Mouse (Mus musculus) ES-E14 (cell line): ENCODE results near the gene Fgf18. TPM values are rescaled to one million over a fixed set of nuclear protein-coding genes. Genes with fewer than 3 reads are reported as not detected.

Experiments used
- DNase-seq: peaks from one replicate; pipeline ENCODE4 v3.0.0-alpha.2; 2013; ENCODE audit warnings: low read depth, low spot score
- H3K27ac ChIP-seq: 2 replicates; pipeline ENCODE4 v1.5.1; 2012; ENCODE audit warnings: low read depth, mild to moderate bottlenecking, low read length, moderate library complexity, mixed read lengths; ENCODE audit not compliant: poor library complexity, insufficient read depth, severe bottlenecking
- H3K36me3 ChIP-seq: 2 replicates; pipeline ENCODE4 v1.6.1; 2012; ENCODE audit warnings: mild to moderate bottlenecking, low read length, moderate library complexity, mixed read lengths; ENCODE audit not compliant: control insufficient read depth, poor library complexity, insufficient read depth, severe bottlenecking
- H3K4me1 ChIP-seq, 2 experiments: fragments of 150-350 bp in 1 of 2; sonication (generic) in 1 of 2; 2 replicates each; pipeline ENCODE4 v1.6.1; 2012; ENCODE audit warnings: low read length in 2 of 2, mild to moderate bottlenecking in 1 of 2, mixed read lengths in 1 of 2; ENCODE audit not compliant: control insufficient read depth in 2 of 2, insufficient read depth in 2 of 2, poor library complexity in 1 of 2
- H3K4me3 ChIP-seq, 2 experiments: fragments of 150-350 bp in 1 of 2; sonication (generic) in 1 of 2; 2 replicates each; pipeline ENCODE4 v1.5.1; 2012; ENCODE audit warnings: low read length in 2 of 2, low read depth in 1 of 2, mild to moderate bottlenecking in 1 of 2, mixed read lengths in 1 of 2; ENCODE audit not compliant: insufficient read depth in 1 of 2, poor library complexity in 1 of 2, severe bottlenecking in 1 of 2
- H3K9ac ChIP-seq: 2 replicates; pipeline ENCODE4 v1.6.1; 2012; ENCODE audit warnings: low read depth, mild to moderate bottlenecking, low read length, mixed read lengths; ENCODE audit not compliant: poor library complexity, insufficient read depth, severe bottlenecking
- H3K9me3 ChIP-seq: fragments of 150-350 bp; sonication (generic); 2 replicates; pipeline ENCODE4 v1.6.1; 2012; ENCODE audit warnings: low read depth, mild to moderate bottlenecking, low read length; ENCODE audit not compliant: control insufficient read depth, insufficient read depth
- CHD2 ChIP-seq: IDR thresholded peaks from 2 replicates; pipeline ENCODE4 v1.6.1; 2014; ENCODE audit warnings: mild to moderate bottlenecking, low read depth, low read length, inconsistent platforms
- HCFC1 ChIP-seq: IDR thresholded peaks from 2 replicates; pipeline ENCODE4 v1.6.1; 2012; ENCODE audit warnings: low read length, inconsistent platforms, borderline replicate concordance; ENCODE audit not compliant: insufficient read depth
- MAFK ChIP-seq: IDR thresholded peaks from 2 replicates; pipeline ENCODE4 v1.6.1; 2014; ENCODE audit warnings: mild to moderate bottlenecking, low read depth, low read length, inconsistent platforms; ENCODE audit not compliant: insufficient read depth
- ZC3H11A ChIP-seq: IDR thresholded peaks from 2 replicates; pipeline ENCODE4 v1.6.1; 2012; ENCODE audit warnings: low read depth, mild to moderate bottlenecking, inconsistent platforms, low read length, borderline replicate concordance
- ZNF384 ChIP-seq: IDR thresholded peaks from 2 replicates; pipeline ENCODE4 v1.6.1; 2012; ENCODE audit warnings: low read depth, low read length, inconsistent platforms
- in situ Hi-C, 2 experiments: fragments of 600-800 bp; cut with MboI; formaldehyde crosslinking; loops; one replicate each; pipeline ENCODE4 v1.15.1; 2025; ENCODE audit warnings: low sequenced_read_pairs in 2 of 2, inconsistent platforms in 1 of 2; ENCODE audit not compliant: unreplicated experiment in 2 of 2
- total RNA-seq: library from RNA; depleted of rRNA; stranded (reverse); fragments of 300-350 nt; gene quantifications from 2 replicates; pipeline ENCODE4 v1.2.3, GENCODE M21; 2012

The Fgf18 gene
- total RNA-seq, 1 experiment = 1.6 TPM

DNA sequence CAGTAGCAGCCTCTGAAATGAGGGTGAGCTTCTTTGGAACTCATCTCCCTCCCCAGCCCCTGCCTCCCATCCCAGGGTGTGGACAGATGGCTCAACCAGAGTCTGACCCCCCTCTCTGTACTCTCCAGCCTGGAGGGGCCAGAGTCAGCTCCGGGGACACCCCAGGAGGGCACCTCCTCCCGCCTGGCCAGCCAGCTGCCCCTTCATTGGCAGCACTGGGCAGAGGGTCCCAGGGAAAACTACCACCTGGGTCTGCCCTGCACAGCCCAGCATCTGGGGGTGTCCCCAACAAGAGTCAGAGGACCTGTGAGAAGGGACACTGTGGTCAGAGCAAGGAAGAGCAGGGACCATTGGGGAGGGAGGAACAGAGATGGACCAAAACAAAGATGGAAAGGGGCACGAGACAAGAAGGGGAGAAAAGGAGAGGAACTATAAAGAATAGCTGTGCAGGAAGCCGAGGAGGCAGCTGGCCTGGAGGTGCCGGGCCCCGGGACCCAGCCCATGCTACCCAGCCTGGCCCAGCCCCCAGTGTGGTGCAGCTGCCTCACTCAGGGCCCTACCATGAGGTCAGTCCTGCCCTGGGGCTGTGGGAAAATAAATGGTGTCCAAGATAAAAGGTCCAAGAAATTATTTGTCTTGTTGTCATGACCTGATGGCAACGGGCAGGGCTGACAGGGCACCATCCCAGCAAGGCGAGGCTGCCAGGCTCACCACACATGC lies 14.4 kb downstream of the Fgf18 start:
- H3K9me3 ChIP-seq = no peaks in the 10 kb centered on the region
- in situ Hi-C loops = no loop called here
- DNase-seq = no peak
- H3K36me3 ChIP-seq = no peaks in the 10 kb centered on the region
- no peaks in the 10 kb centered on the region for H3K4me1 ChIP-seq
- H3K9ac ChIP-seq = no peak overlapping the region
- no peak overlapping the region for H3K4me3 ChIP-seq
- TF ChIP-seq CHD2 = no peak
- TF ChIP-seq HCFC1 = no peak
- no peak for TF ChIP-seq MAFK
- no peak for TF ChIP-seq ZNF384
- TF ChIP-seq ZC3H11A = no peak
- no peak overlapping the region for H3K27ac ChIP-seq

DNA sequence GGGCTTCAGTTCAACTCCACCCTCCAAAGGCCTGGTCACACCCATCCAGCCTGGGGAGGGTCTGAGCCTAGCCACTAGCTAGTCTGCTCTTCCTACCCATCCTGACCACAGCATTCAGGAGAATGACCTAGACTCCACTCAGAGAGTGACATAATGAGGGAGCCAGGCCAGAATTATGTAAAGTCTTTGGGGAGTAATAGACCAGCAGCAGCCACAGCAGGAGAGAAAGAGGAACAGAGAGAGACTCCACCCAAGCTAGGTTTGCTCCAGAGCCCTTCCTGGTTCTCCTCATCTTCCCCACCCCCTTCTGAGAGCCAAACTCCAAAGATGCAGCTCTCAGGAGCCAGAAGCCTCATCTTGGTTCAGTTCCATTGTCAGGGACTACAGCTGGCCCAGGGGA lies 20.1 kb downstream of the Fgf18 start:
- in situ Hi-C loops = no loop called here
- Histone ChIP-seq H3K4me3 (no peak overlapping the region), H3K9ac (no peak overlapping the region), H3K36me3 (no peaks in the 10 kb centered on the region), H3K4me1 (peaks cover 2 to 11% of the 10 kb centered on the region in 2 experiments; a peak in 1 of 4 replicates), H3K9me3 (no peaks in the 10 kb centered on the region), H3K27ac (no peak overlapping the region)
- no peak for DNase-seq
- no peak for TF ChIP-seq HCFC1
- no peak for TF ChIP-seq ZNF384
- TF ChIP-seq CHD2 = no peak

DNA sequence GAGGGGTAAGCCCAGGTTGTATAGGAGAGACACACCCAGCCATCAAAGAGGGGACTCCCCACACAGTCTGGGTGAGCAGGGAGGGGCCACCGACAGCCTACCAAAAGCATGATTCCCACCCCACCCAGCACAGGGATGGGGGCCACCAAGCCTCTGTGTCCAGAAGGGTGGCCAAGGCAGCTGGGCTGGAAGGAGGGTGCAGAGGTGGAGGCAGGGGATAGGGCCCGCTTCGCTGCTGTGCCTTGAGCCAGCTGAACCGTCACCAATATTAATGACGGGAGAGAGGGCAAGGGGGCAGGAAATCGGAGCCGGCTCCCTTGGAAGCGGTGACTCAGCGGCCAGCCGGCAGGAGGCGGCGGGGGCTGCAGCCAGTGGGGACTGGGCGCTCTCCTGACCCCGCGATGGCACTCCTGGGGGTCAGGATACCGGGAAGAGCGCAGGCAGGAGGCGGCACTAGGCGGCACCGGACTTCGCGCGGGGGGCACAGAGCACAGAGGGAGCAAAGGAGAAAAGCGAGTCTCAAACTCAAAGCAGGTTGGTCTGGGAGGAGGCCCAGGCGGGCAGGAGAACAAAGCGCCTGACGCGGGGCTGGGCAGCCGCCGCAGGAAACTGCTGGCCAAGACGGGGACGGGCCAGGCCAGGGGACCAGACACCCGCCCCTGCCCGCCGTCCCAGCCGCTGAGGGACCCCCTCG lies 24.5 kb downstream of the Fgf18 start:
- H3K36me3 ChIP-seq = no peaks in the 10 kb centered on the region
- no peaks in the 10 kb centered on the region for H3K9me3 ChIP-seq
- DNase-seq = no peak
- no peak overlapping the region for H3K27ac ChIP-seq
- peak overlapping the region; percentile 56 for H3K9ac ChIP-seq
- H3K4me3 ChIP-seq = peak overlapping the region; percentile 52 to 61
- TF ChIP-seq ZC3H11A (no peak), MAFK (no peak), CHD2 (no peak), HCFC1 (no peak), ZNF384 (no peak)
- peaks cover 2 to 13% of the 10 kb centered on the region in 2 experiments; a peak in 2 of 4 replicates for H3K4me1 ChIP-seq
- in situ Hi-C loops = no loop called here

DNA sequence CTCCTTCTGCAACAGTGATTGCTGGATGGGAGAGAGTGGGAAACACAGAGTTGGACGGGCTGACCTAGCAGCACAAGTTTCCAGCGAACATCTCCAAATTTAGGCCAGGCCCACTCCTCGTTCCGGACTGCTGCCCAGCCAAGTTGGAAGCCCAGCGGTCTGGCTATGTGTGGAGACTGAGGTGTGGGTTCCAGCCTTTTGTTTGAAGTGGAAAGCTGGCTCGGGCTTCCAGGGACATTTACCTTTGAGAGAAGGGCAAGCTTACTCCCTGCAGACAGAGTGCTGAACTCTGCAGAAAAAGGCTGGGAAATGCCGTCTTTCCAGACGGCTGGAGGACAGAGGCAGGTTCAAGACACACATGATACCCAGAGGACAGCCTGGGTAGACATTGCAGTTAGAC lies 27.6 kb downstream of the Fgf18 start:
- DNase-seq = no peak
- Histone ChIP-seq H3K36me3 (no peaks in the 10 kb centered on the region), H3K9ac (no peak overlapping the region), H3K27ac (no peak overlapping the region), H3K9me3 (no peaks in the 10 kb centered on the region), H3K4me3 (no peak overlapping the region), H3K4me1 (peaks cover 4 to 8% of the 10 kb centered on the region in 2 experiments; a peak in 2 of 4 replicates)
- no peak for TF ChIP-seq CHD2
- no peak for TF ChIP-seq MAFK
- TF ChIP-seq HCFC1 = no peak
- no peak for TF ChIP-seq ZNF384
- TF ChIP-seq ZC3H11A = no peak
- in situ Hi-C loops = no loop called here

DNA sequence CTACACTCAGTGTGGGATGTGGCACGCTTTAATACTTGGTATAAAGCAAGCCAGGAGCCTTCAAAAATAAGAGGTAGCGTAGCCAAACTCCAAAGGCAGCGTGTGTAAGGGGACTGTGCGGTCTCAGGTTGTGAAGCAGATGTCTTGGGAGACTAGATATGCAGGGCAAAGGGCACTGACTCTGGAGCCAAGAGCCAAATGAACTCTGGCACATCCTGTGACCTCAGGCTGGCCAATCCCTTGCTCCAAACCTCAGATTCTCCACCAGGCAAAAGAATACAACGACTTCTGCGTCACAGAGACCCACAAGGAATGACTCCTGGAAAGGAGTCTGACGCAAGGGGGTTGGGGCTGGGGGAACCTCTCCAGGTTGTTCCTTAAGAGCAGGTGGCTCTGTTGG lies 28.1 kb downstream of the Fgf18 start:
- Histone ChIP-seq H3K4me3 (peak overlapping the region in 1 of 2 experiments; percentile 51; a peak in 2 of 4 replicates), H3K27ac (no peak overlapping the region)

More for the DNA sequence above, 28.1 kb downstream of the Fgf18 start:
- Histone ChIP-seq H3K36me3 (no peaks in the 10 kb centered on the region), H3K4me1 (peaks cover 4 to 8% of the 10 kb centered on the region in 2 experiments; a peak in 2 of 4 replicates), H3K9ac (no peak overlapping the region), H3K9me3 (no peaks in the 10 kb centered on the region)
- in situ Hi-C loops = no loop called here
- TF ChIP-seq HCFC1 = no peak
- TF ChIP-seq ZC3H11A = no peak
- DNase-seq = no peak
